Comparison of ENCODE assay signal across 8 mouse cellular contexts in genomic region chr12:72847725-72848124, GRCm38 (mm10).
DNase-seq lines count a peak whose midpoint lies in the region; ATAC-seq and TF ChIP-seq lines count a peak whose summit lies in the region.

No protein-coding gene starts in this region.

- peak; percentile 83 for TF ChIP-seq CTCF in gastrocnemius, adult 2 months (IDR thresholded peaks at IDR 0.05)
- TF ChIP-seq CTCF in heart, postnatal 0 days (IDR thresholded peaks at IDR 0.05; ENCODE audit: low read depth) = peak; percentile 59

- ATAC-seq in midbrain, embryonic 13.5 days = 0 out of 2 replicates have a peak, but pooled peaks have one; percentile 67
- ATAC-seq in heart, postnatal 0 days (ENCODE audit: insufficient read depth, low read depth) = no peak
- no peak; the same call in 1 of the 2 replicates for ATAC-seq in midbrain, embryonic 14.5 days (ENCODE audit: low FRiP score, low TSS enrichment)

- H3K9me3 ChIP-seq in midbrain, embryonic 13.5 days = no peaks in the 10 kb centered on the region
- H3K9me3 ChIP-seq in midbrain, embryonic 10.5 days (replicated peaks) = no peaks in the 10 kb centered on the region
- no peaks in the 10 kb centered on the region for H3K9me3 ChIP-seq in heart, postnatal 0 days (replicated peaks; ENCODE audit: control insufficient read depth, low read length)
- H3K9me3 ChIP-seq in midbrain, embryonic 14.5 days (ENCODE audit: control insufficient read depth, low read length) = no peaks in the 10 kb centered on the region

- no peak overlapping the region for H3K4me3 ChIP-seq in gastrocnemius, adult 2 months
- H3K4me3 ChIP-seq in midbrain, embryonic 13.5 days (replicated peaks) = no peak overlapping the region
- H3K4me3 ChIP-seq in midbrain, embryonic 10.5 days = no peak overlapping the region
- H3K4me3 ChIP-seq in heart, postnatal 0 days (ENCODE audit: low read depth, low read length) = no peak overlapping the region
- no peak overlapping the region for H3K4me3 ChIP-seq in midbrain, embryonic 14.5 days (replicated peaks; ENCODE audit: low read depth, low read length)

- DNase-seq in gastrocnemius, adult 2 months = peak; percentile 32
- DNase-seq in gastrocnemius, adult 8-10 months (ENCODE audit: low spot score in 2 of 2) = no peak
- DNase-seq in midbrain, embryonic 10.5 days (ENCODE audit: low spot score) = no peak
- DNase-seq in adrenal gland, postnatal 36 days = peak; percentile 11 to 48
- DNase-seq in heart, postnatal 0 days (ENCODE audit: low spot score) = peak; percentile 34
- DNase-seq in midbrain, embryonic 14.5 days = peak; percentile 85
- DNase-seq in gastrocnemius, postnatal 4 days (ENCODE audit: low spot score in 2 of 2) = no peak

- intact Hi-C loops in gastrocnemius, adult 2 months (cut with DNase I) = loop anchor here (2.0 to 10.0 kb wide), 2 partner anchors 677 to 707 kb away; no protein-coding TSS in a partner anchor

- 21% methylated on average over 7 of the region's 7 CpGs for WGBS in midbrain, embryonic 13.5 days
- 27% methylated on average over 7 of the region's 7 CpGs for WGBS in midbrain, embryonic 10.5 days
- 24% methylated on average over 7 of the region's 7 CpGs for WGBS in heart, postnatal 0 days
- 22% methylated on average over 7 of the region's 7 CpGs for WGBS in midbrain, embryonic 14.5 days

- H3K27me3 ChIP-seq in midbrain, embryonic 13.5 days = peaks cover 94% of the 10 kb centered on the region
- H3K27me3 ChIP-seq in midbrain, embryonic 10.5 days (ENCODE audit: low read depth, poor library complexity, severe bottlenecking) = peaks cover 92% of the 10 kb centered on the region
- peaks cover 44% of the 10 kb centered on the region for H3K27me3 ChIP-seq in heart, postnatal 0 days (ENCODE audit: control insufficient read depth, insufficient read depth, low read length)
- H3K27me3 ChIP-seq in midbrain, embryonic 14.5 days (ENCODE audit: control insufficient read depth, insufficient read depth, low read length) = peaks cover 77% of the 10 kb centered on the region

- no peak for TF ChIP-seq EP300 in heart, postnatal 0 days (IDR thresholded peaks at IDR 0.05; ENCODE audit: low read depth)

- no peak overlapping the region for H3K4me2 ChIP-seq in midbrain, embryonic 13.5 days (replicated peaks)
- no peak overlapping the region for H3K4me2 ChIP-seq in heart, postnatal 0 days (ENCODE audit: low read depth, low read length)
- H3K4me2 ChIP-seq in midbrain, embryonic 14.5 days (ENCODE audit: low read length) = no peak overlapping the region

- no peaks in the 10 kb centered on the region for H3K4me1 ChIP-seq in midbrain, embryonic 13.5 days (replicated peaks)
- H3K4me1 ChIP-seq in midbrain, embryonic 10.5 days = peaks cover 8% of the 10 kb centered on the region
- peaks cover 6% of the 10 kb centered on the region; the same call in 1 of the 2 replicates for H3K4me1 ChIP-seq in heart, postnatal 0 days (ENCODE audit: control insufficient read depth, insufficient read depth)
- H3K4me1 ChIP-seq in midbrain, embryonic 14.5 days (ENCODE audit: control insufficient read depth, insufficient read depth, low read length) = no peaks in the 10 kb centered on the region

- no peak overlapping the region for H3K27ac ChIP-seq in gastrocnemius, adult 2 months
- H3K27ac ChIP-seq in midbrain, embryonic 13.5 days = no peak overlapping the region
- H3K27ac ChIP-seq in midbrain, embryonic 10.5 days (replicated peaks) = no peak overlapping the region
- H3K27ac ChIP-seq in heart, postnatal 0 days (ENCODE audit: low read depth) = no peak overlapping the region
- H3K27ac ChIP-seq in midbrain, embryonic 14.5 days (replicated peaks; ENCODE audit: low read depth, low read length) = no peak overlapping the region

- no peak overlapping the region for H3K9ac ChIP-seq in midbrain, embryonic 13.5 days (replicated peaks)
- no peak overlapping the region for H3K9ac ChIP-seq in heart, postnatal 0 days (replicated peaks; ENCODE audit: low read depth, low read length)
- no peak overlapping the region for H3K9ac ChIP-seq in midbrain, embryonic 14.5 days (replicated peaks; ENCODE audit: low read length)

- no peaks in the 10 kb centered on the region for H3K36me3 ChIP-seq in midbrain, embryonic 13.5 days
- H3K36me3 ChIP-seq in midbrain, embryonic 10.5 days = no peaks in the 10 kb centered on the region
- no peaks in the 10 kb centered on the region for H3K36me3 ChIP-seq in heart, postnatal 0 days (replicated peaks; ENCODE audit: control insufficient read depth, insufficient read depth, low read length)
- no peaks in the 10 kb centered on the region for H3K36me3 ChIP-seq in midbrain, embryonic 14.5 days (ENCODE audit: control insufficient read depth, insufficient read depth, low read length)

Comparison
In these comparisons a context has a peak if more than half of its experiments do, and no peak if none do; other contexts are left out.
1. DNase-seq: peak in gastrocnemius, adult 2 months (single experiment), adrenal gland, postnatal 36 days (2 of 2), heart, postnatal 0 days (single experiment) and midbrain, embryonic 14.5 days (single experiment); none in gastrocnemius, adult 8-10 months (0 of 2), midbrain, embryonic 10.5 days (single experiment) and gastrocnemius, postnatal 4 days (0 of 2).